Mouse (Mus musculus) sigmoid colon, adult 10 weeks (tissue): Measurements from ENCODE around the gene Zic5. TPM values are rescaled to one million over a fixed set of nuclear protein-coding genes. Genes with fewer than 3 reads are reported as not detected.

Source experiments
- polyA plus RNA-seq: library from polyadenylated mRNA; stranded (reverse); fragments of 350-450 nt; fragmentation: Illumina TruSeq; extraction: RNeasy Lipid Tissue Mini Kit (QIAGEN cat#74804); gene quantifications from one replicate; pipeline ENCODE4 v1.2.3, GENCODE M21; 2014; ENCODE audit warnings: low read depth, low replicate concordance

The Zic5 gene
- polyA plus RNA-seq = not detected

DNA sequence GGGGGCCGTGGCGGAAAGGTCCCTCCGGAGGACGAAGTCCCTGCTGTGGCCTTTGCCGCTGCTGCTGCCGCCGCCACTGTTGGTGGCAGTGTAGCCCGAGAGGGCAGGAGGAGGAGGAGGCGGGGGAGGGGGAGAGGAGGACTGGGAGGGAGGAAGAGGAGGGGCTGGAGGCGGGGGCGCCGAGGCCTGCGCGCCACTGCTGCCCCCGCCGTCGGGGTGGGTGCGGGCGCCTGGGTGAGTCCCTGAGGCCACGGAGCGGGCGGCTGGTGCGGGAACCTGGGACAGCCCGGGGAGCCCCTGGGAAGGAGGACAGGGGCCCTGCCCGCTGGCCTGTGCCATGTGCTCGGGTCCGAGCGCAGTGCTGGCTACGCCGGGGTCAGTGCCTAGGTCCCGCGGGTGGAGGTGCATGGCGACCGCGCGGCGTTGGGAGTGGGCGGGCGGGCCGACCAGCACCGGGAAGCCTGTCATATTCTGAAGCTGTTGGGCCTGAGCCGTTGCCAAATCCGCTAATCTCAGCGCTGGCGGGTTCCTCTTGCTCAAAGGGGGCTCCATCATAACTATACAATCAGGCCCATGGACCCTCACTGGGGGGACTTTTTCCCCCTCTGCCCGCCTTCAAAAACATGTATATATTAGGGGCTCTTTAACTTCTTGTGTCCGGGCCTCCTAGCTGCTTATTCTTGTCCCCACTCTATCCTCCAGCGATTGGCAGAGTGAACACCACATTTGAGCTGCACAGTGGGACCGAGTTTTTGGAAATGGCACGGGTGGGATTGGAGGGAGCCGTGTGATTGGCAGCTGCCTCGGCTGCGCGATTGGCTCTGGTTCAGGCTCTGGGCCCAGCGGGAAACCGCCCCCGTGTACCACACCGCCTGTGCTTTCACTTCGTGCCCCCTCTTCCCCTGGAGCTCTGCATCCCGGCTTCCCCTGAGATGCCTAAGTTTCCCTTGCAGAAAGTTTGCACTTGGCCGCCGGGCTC lies at the start of gene Zic5:
Zic5 (minus strand) TSS at position 915 of the 979 bp plus-strand sequence.

DNA sequence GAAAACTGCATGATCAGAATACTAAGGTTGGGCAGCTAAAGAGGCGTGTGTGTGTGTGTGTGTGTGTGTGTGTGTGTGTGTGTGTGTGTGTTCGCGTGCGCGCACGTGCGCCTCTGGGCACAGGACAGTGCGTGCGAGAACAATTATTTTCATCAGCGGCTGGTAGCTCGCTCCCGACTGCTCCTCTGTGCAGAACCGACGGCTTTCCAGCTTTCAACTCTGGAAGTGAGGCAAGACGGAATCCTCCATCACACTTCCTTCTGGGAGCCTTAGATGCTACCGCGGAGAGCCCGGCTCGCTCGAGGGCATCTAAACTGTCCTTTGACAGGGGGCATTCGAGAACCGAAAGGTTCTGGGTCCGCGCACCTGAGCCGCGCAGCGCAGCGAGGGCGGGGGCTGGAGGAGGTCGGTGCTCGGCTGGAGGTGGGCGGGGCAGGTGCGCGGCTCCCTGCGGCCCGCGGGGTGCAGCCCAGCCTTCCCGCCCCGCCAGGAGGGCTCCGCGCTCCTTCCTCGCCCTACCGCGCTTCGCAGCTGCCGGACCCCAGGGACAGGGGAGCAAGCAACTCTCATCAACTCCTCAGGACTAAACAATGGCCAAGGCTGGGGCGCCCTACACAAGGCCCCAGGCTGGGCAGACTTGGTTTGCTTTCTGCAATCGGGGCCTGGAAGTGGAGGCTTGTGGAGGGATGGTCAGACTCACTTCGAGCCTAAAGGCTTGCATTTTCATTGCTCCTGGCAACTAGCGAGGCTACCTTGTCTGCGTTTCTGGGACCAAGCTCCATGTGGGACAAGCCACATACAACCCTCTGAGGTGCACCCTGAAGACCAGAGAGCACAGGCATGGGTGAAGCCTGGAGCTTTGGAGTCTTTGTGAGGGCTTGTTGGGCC lies 25.2 kb upstream of the Zic5 start, which contains the start of gene Gm10837:
Gm10837 (plus strand) TSS at position 146 of the 888 bp plus-strand sequence.

DNA sequence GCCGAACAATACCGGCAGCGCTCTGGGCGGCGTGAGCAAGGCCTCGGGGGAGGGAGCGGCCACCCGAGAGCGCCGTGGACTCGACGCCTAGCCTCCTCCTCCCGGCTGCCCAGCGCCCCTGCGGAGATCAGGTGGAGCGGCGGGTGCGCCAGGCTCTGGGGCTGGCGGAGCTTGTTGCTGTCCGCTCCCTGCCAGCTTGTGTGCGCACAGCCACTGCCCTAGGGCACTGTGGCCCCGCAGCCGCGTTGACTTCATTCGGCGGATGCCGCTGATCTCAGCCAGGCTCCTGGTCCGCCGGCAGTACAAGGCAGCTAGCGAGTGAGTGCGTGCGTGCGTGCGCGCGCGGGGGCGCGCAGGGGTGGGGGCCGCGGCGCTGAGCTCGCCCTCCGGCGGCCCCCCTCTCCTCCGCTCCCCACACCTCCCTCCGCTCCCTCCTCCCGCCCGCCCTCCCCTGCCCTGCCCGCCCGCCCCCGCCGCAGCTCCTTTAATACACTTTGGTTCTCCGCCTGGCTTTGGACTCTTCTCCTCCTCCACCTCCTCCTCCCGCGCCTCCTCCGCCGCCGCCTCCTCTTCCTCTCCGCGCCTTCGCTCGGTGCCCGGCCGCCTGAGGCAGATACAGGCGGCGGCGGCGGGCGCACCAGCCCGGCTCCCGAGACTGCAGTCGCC lies 9.5 kb upstream of the Zic5 start, which contains the start of gene Zic2:
Zic2 (plus strand) TSS at position 545 of the 666 bp plus-strand sequence.

DNA sequence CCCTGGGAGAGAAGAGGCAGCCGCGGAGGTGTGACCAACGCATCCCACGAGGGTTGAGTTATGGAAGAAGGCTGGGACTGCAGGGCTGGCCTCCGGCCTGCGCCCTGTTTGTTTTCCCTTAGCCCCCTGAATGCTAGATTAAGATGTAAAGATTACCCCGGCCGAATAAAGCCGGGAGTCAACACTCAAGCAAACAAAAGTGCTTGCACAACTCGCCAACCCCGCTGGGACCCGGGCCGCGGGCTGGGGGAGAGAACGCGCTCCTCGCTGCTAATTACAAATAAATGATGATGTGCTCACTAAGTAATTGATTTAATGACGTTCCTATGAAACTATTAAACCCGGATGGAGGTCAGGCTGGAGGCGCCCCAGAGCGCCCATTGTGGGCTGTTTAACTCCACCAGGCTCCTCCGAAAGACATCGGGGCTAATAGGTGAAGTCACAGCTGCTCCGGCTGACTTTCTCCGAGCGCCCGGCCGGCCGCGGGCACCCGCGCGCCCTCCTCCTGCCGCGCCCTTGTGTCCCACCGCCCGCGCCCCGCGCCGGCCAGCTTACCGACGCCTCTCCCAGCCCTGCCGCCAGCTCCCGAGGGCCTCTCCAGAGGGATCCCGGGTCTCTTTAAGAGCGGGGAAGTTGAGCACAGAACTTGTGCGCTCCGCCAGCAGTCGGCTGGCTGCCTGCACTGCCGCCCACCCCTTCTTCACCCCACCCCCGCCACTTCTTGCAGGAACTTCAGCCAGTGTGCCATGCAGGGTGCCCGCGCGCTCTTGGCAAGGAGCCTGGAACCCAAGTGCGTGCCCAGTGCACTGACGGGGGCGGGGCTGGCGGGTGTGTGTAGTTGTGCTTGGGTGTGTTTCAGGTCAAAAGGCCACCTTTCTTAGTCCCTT lies 14.7 kb downstream of the Zic5 start, which contains the start of gene Gm5089:
Gm5089 (minus strand) TSS at position 620 of the 887 bp plus-strand sequence.

Other genes with a start within 250 kb of the Zic5 start
- gene Gm5089, start 14.6 kb downstream of the Zic5 start, polyA plus RNA-seq = not detected
- gene Zic2, start 9.8 kb upstream of the Zic5 start, polyA plus RNA-seq = not detected
- gene Gm10837, start 24.9 kb upstream of the Zic5 start, polyA plus RNA-seq = not detected
- 49.6 TPM for gene Pcca, start 68.6 kb upstream of the Zic5 start, polyA plus RNA-seq